Mouse (Mus musculus) brain, adult 2 months (tissue): ENCODE measurements around the gene Mto1.

ENCODE experiments used
- DNase-seq: peaks from one replicate; pipeline ENCODE4 v3.0.0; 2011; ENCODE audit warnings: low read depth, low spot score

Mto1 gene

GRCm38 (mm10) chr9:78447973-78448873, at the start of gene Mto1, which contains the start of gene Gm17324:
Gene Mto1 (plus strand): TSS chr9:78448208.
Gene Gm17324 (minus strand): TSS chr9:78448786.
- DNase-seq, result peak; percentile 97

- DNase-seq, result no peak
These were observed 47.4 kb upstream of the Mto1 start for GRCm38 (mm10) chr9:78400570-78400969.

- no peak for DNase-seq
These were observed 46.4 kb upstream of the Mto1 start for GRCm38 (mm10) chr9:78401596-78401995.

- DNase-seq, result peak; percentile 7
These were observed 20.6 kb upstream of the Mto1 start for GRCm38 (mm10) chr9:78427362-78427781.

GRCm38 (mm10) chr9:78428185-78428584, 19.8 kb upstream of the Mto1 start:
- DNase-seq, result peak; percentile 8

GRCm38 (mm10) chr9:78428870-78429432, 19.1 kb upstream of the Mto1 start:
- no peak for DNase-seq

- DNase-seq, result no peak
These were observed 18.5 kb upstream of the Mto1 start for GRCm38 (mm10) chr9:78429551-78429950.

GRCm38 (mm10) chr9:78430486-78430885, 17.5 kb upstream of the Mto1 start:
- DNase-seq, result no peak

- peak; percentile 6 for DNase-seq
These were observed 15.5 kb upstream of the Mto1 start for GRCm38 (mm10) chr9:78432471-78432870.

GRCm38 (mm10) chr9:78439426-78439825, 8.6 kb upstream of the Mto1 start:
- no peak for DNase-seq

- DNase-seq, result no peak
These were observed 5.8 kb upstream of the Mto1 start for GRCm38 (mm10) chr9:78442237-78442578.

- peak; percentile 38 for DNase-seq
These were observed 5.2 kb upstream of the Mto1 start, which contains the start of gene Cgas for GRCm38 (mm10) chr9:78442579-78443392. Gene Cgas (minus strand): TSS chr9:78443237.

- DNase-seq, result no peak
These were observed 419 bp upstream of the Mto1 start for GRCm38 (mm10) chr9:78447606-78447972.

- DNase-seq, result no peak
These were observed 2.4 kb downstream of the Mto1 start for GRCm38 (mm10) chr9:78450404-78450803.

GRCm38 (mm10) chr9:78451382-78451781, 3.4 kb downstream of the Mto1 start:
- peak; percentile 25 for DNase-seq

GRCm38 (mm10) chr9:78457026-78457425, 9.0 kb downstream of the Mto1 start:
- no peak for DNase-seq

- DNase-seq, result no peak
These were observed 15.3 kb downstream of the Mto1 start for GRCm38 (mm10) chr9:78463337-78463736.

GRCm38 (mm10) chr9:78465725-78466124, 17.7 kb downstream of the Mto1 start:
- DNase-seq, result no peak

GRCm38 (mm10) chr9:78473588-78473987, 25.6 kb downstream of the Mto1 start:
- DNase-seq, result no peak

- DNase-seq, result no peak
These were observed 26.3 kb downstream of the Mto1 start for GRCm38 (mm10) chr9:78474270-78474669.

- no peak for DNase-seq
These were observed 26.9 kb downstream of the Mto1 start for GRCm38 (mm10) chr9:78474771-78475382.

GRCm38 (mm10) chr9:78475383-78475780, 27.4 kb downstream of the Mto1 start:
- no peak for DNase-seq
